Mouse (Mus musculus) neutrophil, adult 65 days (primary cell): ENCODE data around the gene Cpne2. TPM values are rescaled to one million over a fixed set of nuclear protein-coding genes. Genes with fewer than 3 reads are reported as not detected.

Experiments used
- total RNA-seq: library from RNA; stranded (reverse); gene quantifications from 2 replicates; pipeline ENCODE4 v1.2.4, GENCODE M21; 2023

Gene Cpne2
- total RNA-seq = 138 and 192 TPM in 2 replicates

GRCm38 (mm10) chr8:94532873-94533671 lies at the start of gene Cpne2:
TSS of gene Cpne2 (plus strand) at chr8:94532990.

DNA sequence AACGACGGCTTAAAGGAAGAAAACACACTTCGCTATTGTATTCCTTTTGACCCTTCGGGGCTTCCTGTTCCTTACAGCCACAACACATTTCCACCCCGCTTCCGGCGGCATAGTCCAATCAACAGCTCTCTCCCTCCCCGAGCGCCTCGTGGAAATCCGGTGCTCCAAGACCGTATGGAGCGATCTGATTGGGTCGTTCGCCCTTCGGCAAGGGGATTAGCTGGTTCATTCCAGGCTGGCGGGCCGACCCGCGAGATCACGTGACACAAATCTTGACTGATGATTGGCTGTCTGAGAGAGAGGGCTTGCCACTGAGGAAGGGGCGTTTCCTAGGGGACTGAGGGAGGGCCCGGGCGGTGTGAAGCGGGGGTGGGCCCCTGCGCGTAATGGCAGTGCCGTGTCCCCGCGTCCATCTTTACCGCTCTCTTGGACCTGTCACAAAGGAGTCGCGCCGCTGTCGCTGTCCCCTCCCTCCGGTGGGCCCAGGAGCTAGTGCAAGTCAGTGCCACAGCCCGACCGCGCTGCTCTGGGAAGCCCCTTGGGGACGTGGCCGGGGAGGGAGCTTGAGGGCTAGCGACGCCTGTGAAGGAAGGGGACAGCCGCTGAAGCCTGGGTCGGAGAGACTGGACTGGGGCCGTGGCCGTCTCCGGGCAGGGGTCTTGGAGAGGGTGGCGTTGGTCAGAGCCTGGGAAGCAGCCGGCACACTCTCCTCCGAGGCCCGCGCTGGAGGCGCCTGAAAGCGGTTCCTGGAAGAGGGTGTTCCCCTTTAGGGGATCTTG lies 69.0 kb downstream of the Cpne2 start, which contains the start of the genes Rspry1 and Fam192a:
Rspry1 (plus strand) TSS at position 331 of the 779 bp plus-strand sequence.
Fam192a (minus strand) TSS at position 391 of the 779 bp plus-strand sequence.

Other genes starting within 250 kb of the Cpne2 start
- 2.1 and 2.7 TPM in 2 replicates for gene Slc12a3, start 203.8 kb upstream of the Cpne2 start, total RNA-seq
- 200 and 227 TPM in 2 replicates for gene Herpud1, start 146.6 kb upstream of the Cpne2 start, total RNA-seq
- gene Nlrc5, start 98.6 kb upstream of the Cpne2 start, total RNA-seq = 12.1 and 18.9 TPM in 2 replicates
- 24.1 and 26.2 TPM in 2 replicates for gene Rspry1, start 68.9 kb downstream of the Cpne2 start, total RNA-seq
- 21.8 and 24.0 TPM in 2 replicates for gene Fam192a, start 69.0 kb downstream of the Cpne2 start, total RNA-seq
- gene Arl2bp, start 133.6 kb downstream of the Cpne2 start, total RNA-seq = 99.9 and 112 TPM in 2 replicates
- gene Pllp, start 163.3 kb downstream of the Cpne2 start, total RNA-seq = not detected in 2 replicates
- gene Ccl22, start 212.6 kb downstream of the Cpne2 start, total RNA-seq = not detected in 2 replicates
- not detected in 2 replicates for gene Cx3cl1, start 239.0 kb downstream of the Cpne2 start, total RNA-seq